Mouse (Mus musculus): ENCODE data around the gene Tspyl3. TPM values are rescaled to one million over a fixed set of nuclear protein-coding genes. Genes with fewer than 3 reads are reported as not detected.
A peak's percentile ranks its signal among the peaks of the same experiment; 100 is the strongest.

Tspyl3 gene
- polyA plus RNA-seq, 1 experiment from 2014 or later = 7.5 TPM

- Histone ChIP-seq H3K9me3 (ENCODE audit: low read depth, low read length) (no peaks in the 10 kb centered on the region), H3K4me1 (ENCODE audit: insufficient read depth) (no peaks in the 10 kb centered on the region), H3K4me2 (no peak overlapping the region), H3K36me3 (ENCODE audit: insufficient read depth) (peaks cover 40% of the 10 kb centered on the region), H3K9ac (no peak overlapping the region), H3K27me3 (ENCODE audit: insufficient read depth, low read length) (no peaks in the 10 kb centered on the region), H3K27ac (ENCODE audit: low read depth) (0 out of 2 replicates have a peak overlapping the region, but pooled peaks have one; percentile 18), H3K4me3 (ENCODE audit: low read depth, low read length) (no peak overlapping the region)
- DNase-seq (no peak), ATAC-seq (ENCODE audit: insufficient read depth) (no peak)
- WGBS = 26% methylated on average over 3 of the region's 3 CpGs
- no peak for TF ChIP-seq CTCF (IDR thresholded peaks at IDR 0.05; ENCODE audit: low read depth)
These were observed 34.8 kb upstream of the Tspyl3 start for GRCm38 (mm10) chr2:153259864-153260674.

GRCm38 (mm10) chr2:153259030-153259863, 34.0 kb upstream of the Tspyl3 start:
- TF ChIP-seq CTCF (IDR thresholded peaks at IDR 0.05; ENCODE audit: low read depth) = no peak
- 55% methylated on average over 12 of the region's 12 CpGs for WGBS
- H3K9me3 ChIP-seq (ENCODE audit: low read depth, low read length) = no peaks in the 10 kb centered on the region
- H3K4me3 ChIP-seq (ENCODE audit: low read depth, low read length) = no peak overlapping the region
- H3K9ac ChIP-seq = no peak overlapping the region
- H3K4me1 ChIP-seq (ENCODE audit: insufficient read depth) = no peaks in the 10 kb centered on the region
- peaks cover 37% of the 10 kb centered on the region for H3K36me3 ChIP-seq (ENCODE audit: insufficient read depth)
- H3K27me3 ChIP-seq (ENCODE audit: insufficient read depth, low read length) = no peaks in the 10 kb centered on the region
- ATAC-seq (ENCODE audit: insufficient read depth) (no peak), DNase-seq (no peak)
- H3K27ac ChIP-seq (ENCODE audit: low read depth) = 0 out of 2 replicates have a peak overlapping the region, but pooled peaks have one; percentile 18
- no peak overlapping the region for H3K4me2 ChIP-seq

- Histone ChIP-seq H3K27ac (ENCODE audit: low read depth) (no peak overlapping the region), H3K4me3 (ENCODE audit: low read depth, low read length) (no peak overlapping the region), H3K36me3 (ENCODE audit: insufficient read depth) (peaks cover 23% of the 10 kb centered on the region; the same call in 1 of the 2 replicates), H3K4me1 (ENCODE audit: insufficient read depth) (no peaks in the 10 kb centered on the region), H3K4me2 (no peak overlapping the region), H3K27me3 (ENCODE audit: insufficient read depth, low read length) (no peaks in the 10 kb centered on the region), H3K9ac (no peak overlapping the region), H3K9me3 (ENCODE audit: low read depth, low read length) (no peaks in the 10 kb centered on the region)
- ATAC-seq (ENCODE audit: insufficient read depth) (no peak), DNase-seq (no peak)
- 81% methylated on average over 2 of the region's 2 CpGs for WGBS
- no peak for TF ChIP-seq CTCF (IDR thresholded peaks at IDR 0.05; ENCODE audit: low read depth)
These were observed 31.4 kb upstream of the Tspyl3 start for GRCm38 (mm10) chr2:153256604-153257003.

GRCm38 (mm10) chr2:153249751-153250150, 24.5 kb upstream of the Tspyl3 start:
- H3K4me2 ChIP-seq = no peak overlapping the region
- H3K27me3 ChIP-seq (ENCODE audit: insufficient read depth, low read length) = no peaks in the 10 kb centered on the region
- no peak overlapping the region for H3K4me3 ChIP-seq (ENCODE audit: low read depth, low read length)
- no peak for DNase-seq
- no peak overlapping the region for H3K27ac ChIP-seq (ENCODE audit: low read depth)
- TF ChIP-seq CTCF (IDR thresholded peaks at IDR 0.05; ENCODE audit: low read depth) = no peak
- H3K9ac ChIP-seq = no peak overlapping the region
- WGBS = 83% methylated on average over 5 of the region's 5 CpGs
- H3K36me3 ChIP-seq (ENCODE audit: insufficient read depth) = peaks cover 46% of the 10 kb centered on the region
- no peak for ATAC-seq (ENCODE audit: insufficient read depth)
- no peaks in the 10 kb centered on the region for H3K4me1 ChIP-seq (ENCODE audit: insufficient read depth)
- no peaks in the 10 kb centered on the region for H3K9me3 ChIP-seq (ENCODE audit: low read depth, low read length)

GRCm38 (mm10) chr2:153242156-153242555, 16.9 kb upstream of the Tspyl3 start:
- Histone ChIP-seq H3K9me3 (ENCODE audit: low read depth, low read length) (no peaks in the 10 kb centered on the region), H3K4me2 (peak overlapping the region; percentile 92), H3K27ac (ENCODE audit: low read depth) (peak overlapping the region; percentile 96; the same call in 1 of the 2 replicates), H3K27me3 (ENCODE audit: insufficient read depth, low read length) (no peaks in the 10 kb centered on the region), H3K4me3 (ENCODE audit: low read depth, low read length) (peak overlapping the region; percentile 99), H3K9ac (peak overlapping the region; percentile 99), H3K4me1 (ENCODE audit: insufficient read depth) (peaks cover 10% of the 10 kb centered on the region; the same call in 1 of the 2 replicates), H3K36me3 (ENCODE audit: insufficient read depth) (peaks cover 22% of the 10 kb centered on the region)
- DNase-seq = no peak
- 55% methylated on average over 6 of the region's 6 CpGs for WGBS
- ATAC-seq (ENCODE audit: insufficient read depth) = no peak
- no peak for TF ChIP-seq CTCF (IDR thresholded peaks at IDR 0.05; ENCODE audit: low read depth)

- no peaks in the 10 kb centered on the region for H3K9me3 ChIP-seq (ENCODE audit: low read depth, low read length)
- peak; percentile 97 for ATAC-seq (ENCODE audit: insufficient read depth)
- DNase-seq = peak; percentile 96
- under 1% methylated on average over 59 of the region's 72 CpGs for WGBS
- peak within 1 kb of the TSS; percentile 92 for H3K4me2 ChIP-seq
- peaks cover 24% of the 10 kb centered on the region for H3K36me3 ChIP-seq (ENCODE audit: insufficient read depth)
- TF ChIP-seq CTCF (IDR thresholded peaks at IDR 0.05; ENCODE audit: low read depth) = peak; percentile 30
- no peaks in the 10 kb centered on the region for H3K27me3 ChIP-seq (ENCODE audit: insufficient read depth, low read length)
- peak within 1 kb of the TSS; percentile 99 for H3K9ac ChIP-seq
- peak within 1 kb of the TSS; percentile 99 for H3K4me3 ChIP-seq (ENCODE audit: low read depth, low read length)
- H3K27ac ChIP-seq (ENCODE audit: low read depth) = peak within 1 kb of the TSS; percentile 96
- H3K4me1 ChIP-seq (ENCODE audit: insufficient read depth) = peaks cover 10% of the 10 kb centered on the region; the same call in 1 of the 2 replicates
These were observed 16.2 kb upstream of the Tspyl3 start, which contains the start of the genes Plagl2 and Pofut1 for GRCm38 (mm10) chr2:153241250-153242014. Gene Plagl2, minus strand, starts transcription at chr2:153241426. Gene Pofut1, plus strand, starts transcription at chr2:153241533.
